11 mouse cellular contexts compared by ENCODE assay signal in the genomic region with DNA sequence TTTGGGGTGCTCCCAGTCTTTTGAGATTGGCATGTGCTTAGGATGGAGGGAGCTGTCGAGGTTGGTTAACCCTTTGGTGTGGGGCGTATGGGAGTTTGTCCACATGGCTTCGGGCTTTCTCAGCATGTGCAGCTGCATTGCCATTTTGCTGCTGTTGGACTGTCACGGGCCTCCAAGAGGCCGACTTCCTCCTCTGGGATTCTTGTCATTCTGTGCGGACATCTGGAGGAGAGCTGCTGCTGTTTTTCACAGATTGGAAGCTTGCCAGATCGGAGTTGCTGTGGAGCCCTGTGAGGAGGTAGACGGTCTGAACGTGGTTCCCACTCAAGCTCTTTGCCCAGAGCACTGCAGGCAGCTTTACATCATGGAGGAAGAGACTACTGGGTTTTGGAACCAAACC. TPM values are rescaled to one million over a fixed set of nuclear protein-coding genes. Genes with fewer than 3 reads are reported as not detected.
DNase-seq lines count a peak whose midpoint lies in the region; ATAC-seq and TF ChIP-seq lines count a peak whose summit lies in the region.
"Had no signal": no experiment of that assay in that cellular context is flagged by ENCODE, and none has a peak within 500 bp of the region (broad histone marks: within the 10 kb centered on the region; RNA-seq: fewer than 3 reads in every experiment).

No protein-coding gene starts in this region.

- no peak for ATAC-seq in kidney, postnatal 0 days (replicated peaks; ENCODE audit: low FRiP score, low read depth)
- no peak for ATAC-seq in kidney, embryonic 14.5 days (ENCODE audit: low FRiP score, low TSS enrichment)
- ATAC-seq in hindbrain, embryonic 16.5 days, result no peak
- ATAC-seq in inflammation-experienced regulatory T-cells, adult 6 months, result no peak

- TF ChIP-seq CTCF in gastrocnemius, adult 2 months (IDR thresholded peaks at IDR 0.05), result no peak
- no peak for TF ChIP-seq CTCF in kidney, postnatal 0 days (IDR thresholded peaks at IDR 0.05; ENCODE audit: low read depth)
- no peak for TF ChIP-seq CTCF in brain, embryonic 14.5 days (IDR thresholded peaks at IDR 0.05; ENCODE audit: borderline replicate concordance, extremely low read depth, insufficient read depth, insufficient read length)

- no peak overlapping the region; the same call in 1 of the 2 replicates for H3K27ac ChIP-seq in gastrocnemius, adult 2 months
- no peak overlapping the region; the same call in 1 of the 2 replicates for H3K27ac ChIP-seq in kidney, postnatal 0 days
- H3K27ac ChIP-seq in kidney, embryonic 14.5 days (ENCODE audit: low read depth, low read length), result no peak overlapping the region
- H3K27ac ChIP-seq in hindbrain, embryonic 16.5 days (ENCODE audit: low read depth, low read length), result no peak overlapping the region

- no peaks in the 10 kb centered on the region for H3K9me3 ChIP-seq in kidney, postnatal 0 days (replicated peaks; ENCODE audit: low read length)
- no peaks in the 10 kb centered on the region for H3K9me3 ChIP-seq in kidney, embryonic 14.5 days (ENCODE audit: control insufficient read depth, low read length)
- H3K9me3 ChIP-seq in hindbrain, embryonic 16.5 days (ENCODE audit: control insufficient read depth, low read length), result no peaks in the 10 kb centered on the region
- H3K9me3 ChIP-seq: megakaryocyte, embryonic 14.5 days had no signal

- no peak overlapping the region for H3K4me2 ChIP-seq in kidney, postnatal 0 days (ENCODE audit: low read length)
- H3K4me2 ChIP-seq in kidney, embryonic 14.5 days (replicated peaks; ENCODE audit: low read depth, low read length), result no peak overlapping the region
- H3K4me2 ChIP-seq in hindbrain, embryonic 16.5 days (ENCODE audit: low read length), result peak overlapping the region; percentile 13; the same call in 1 of the 2 replicates

- TF ChIP-seq POLR2A in brain, embryonic 14.5 days (IDR thresholded peaks at IDR 0.05; ENCODE audit: borderline replicate concordance, extremely low read depth, insufficient read depth, insufficient read length, poor library complexity, severe bottlenecking), result no peak

- H3K36me3 ChIP-seq in kidney, postnatal 0 days (ENCODE audit: insufficient read depth, low read length), result no peaks in the 10 kb centered on the region
- peaks cover 5% of the 10 kb centered on the region; the same call in 1 of the 2 replicates for H3K36me3 ChIP-seq in kidney, embryonic 14.5 days (ENCODE audit: control insufficient read depth, insufficient read depth, low read length)
- no peaks in the 10 kb centered on the region for H3K36me3 ChIP-seq in hindbrain, embryonic 16.5 days (ENCODE audit: control insufficient read depth, insufficient read depth, low read length)

- no peaks in the 10 kb centered on the region for H3K27me3 ChIP-seq in kidney, postnatal 0 days (ENCODE audit: insufficient read depth, low read length)
- H3K27me3 ChIP-seq in kidney, embryonic 14.5 days (ENCODE audit: control insufficient read depth, insufficient read depth, low read length), result no peaks in the 10 kb centered on the region
- H3K27me3 ChIP-seq in hindbrain, embryonic 16.5 days (replicated peaks; ENCODE audit: control insufficient read depth, insufficient read depth, low read length), result no peaks in the 10 kb centered on the region
- H3K27me3 ChIP-seq: CH12.LX; megakaryocyte, embryonic 14.5 days had no signal

- no peak overlapping the region for H3K4me3 ChIP-seq in gastrocnemius, adult 2 months
- no peak overlapping the region for H3K4me3 ChIP-seq in kidney, postnatal 0 days (replicated peaks; ENCODE audit: low read depth, low read length)
- no peak overlapping the region for H3K4me3 ChIP-seq in kidney, embryonic 14.5 days (ENCODE audit: low read length)
- H3K4me3 ChIP-seq in hindbrain, embryonic 16.5 days (ENCODE audit: low read length), result no peak overlapping the region

- H3K9ac ChIP-seq in kidney, postnatal 0 days (ENCODE audit: low read depth, low read length), result no peak overlapping the region
- no peak overlapping the region for H3K9ac ChIP-seq in kidney, embryonic 14.5 days (ENCODE audit: low read depth, low read length)
- H3K9ac ChIP-seq in hindbrain, embryonic 16.5 days (ENCODE audit: low read depth, low read length), result no peak overlapping the region

- intact Hi-C loops in gastrocnemius, adult 2 months (cut with DNase I), result no loop called here
- intact Hi-C loops in gastrocnemius, postnatal 36 days (cut with DNase I), result no loop called here

- peak; percentile 34 for DNase-seq in gastrocnemius, adult 2 months
- DNase-seq in gastrocnemius, postnatal 36 days, result no peak
- DNase-seq in kidney, postnatal 0 days (ENCODE audit: low spot score), result peak; percentile 50
- peak; percentile 70 for DNase-seq in brain, embryonic 14.5 days (ENCODE audit: low read depth)
- DNase-seq: cerebellum, postnatal 36 days; right cerebral cortex, postnatal 14 days had no signal

- H3K4me1 ChIP-seq in kidney, postnatal 0 days (replicated peaks; ENCODE audit: insufficient read depth, low read length), result peaks cover 17% of the 10 kb centered on the region
- H3K4me1 ChIP-seq in kidney, embryonic 14.5 days (ENCODE audit: control insufficient read depth, insufficient read depth, low read length), result peaks cover 32% of the 10 kb centered on the region; the same call in 1 of the 2 replicates
- peaks cover 30% of the 10 kb centered on the region for H3K4me1 ChIP-seq in hindbrain, embryonic 16.5 days (ENCODE audit: control insufficient read depth, insufficient read depth, low read depth, low read length)

- WGBS in kidney, postnatal 0 days, result 25% methylated on average over 9 of the region's 9 CpGs
- 43% methylated on average over 9 of the region's 9 CpGs for WGBS in kidney, embryonic 14.5 days
- 25% methylated on average over 9 of the region's 9 CpGs for WGBS in hindbrain, embryonic 16.5 days

RNA-seq across cellular contexts. Expression of gene Lrrc8d, which starts 4.8 kb away (rescaled TPM):
- total RNA-seq in gastrocnemius, adult 2 months (2021), result 1 to 10 TPM; 3.2 to 5.0 TPM
- 1 to 10 TPM; 3.0 to 4.4 TPM for total RNA-seq in gastrocnemius, postnatal 36 days (2021)
- 32.5 and 34.6 TPM in 2 replicates for polyA plus RNA-seq in kidney, postnatal 0 days (2015; fragmentation: Nextera tagmentation; extraction: Ambion mirVana)
- 22.7 and 42.1 TPM in 2 replicates for polyA plus RNA-seq in kidney, embryonic 14.5 days (2014; fragmentation: Nextera tagmentation; extraction: Ambion mirVana)
- polyA plus RNA-seq in brain, embryonic 14.5 days (2012; rRNA removed), result 9.3 and 25.4 TPM in 2 replicates
- polyA plus RNA-seq in hindbrain, embryonic 16.5 days (2015; fragmentation: Nextera tagmentation; extraction: Ambion mirVana), result 19.1 and 33.1 TPM in 2 replicates
- 10 to 100 TPM; 11.8 to 28.4 (median 26.5) TPM for polyA plus RNA-seq in inflammation-experienced regulatory T-cells, adult 6 months (2017; shearing (Covaris generic))

Comparison
In these comparisons a context has a peak if more than half of its experiments do, and no peak if none do; other contexts are left out.
1. DNase-seq: peak in gastrocnemius, adult 2 months (single experiment), kidney, postnatal 0 days (single experiment) and brain, embryonic 14.5 days (single experiment); none in gastrocnemius, postnatal 36 days (0 of 2).